Mouse (Mus musculus) embryonic facial prominence, embryonic 14.5 days (tissue): Measurements from ENCODE around the gene Mlx. TPM values are rescaled to one million over a fixed set of nuclear protein-coding genes. Genes with fewer than 3 reads are reported as not detected.

ENCODE experiments used
- ATAC-seq: fragments of 200-750 bp; cut with Nextera tagmentation; 2 replicates; pipeline ENCODE4 v1.8.0; 2017; ENCODE audit warnings: low read depth, moderate number of reproducible peaks, moderate TSS enrichment
- DNase-seq: peaks from one replicate; pipeline ENCODE4 v3.0.0-alpha.2; 2015; ENCODE audit warnings: low spot score
- H3K27ac ChIP-seq: fragments of 300-500 bp; sonication (generic); replicated peaks from 2 replicates; pipeline ENCODE4 v1.5.1; 2014; ENCODE audit warnings: low read depth, mild to moderate bottlenecking, low read length, moderate library complexity
- H3K27me3 ChIP-seq: fragments of 300-500 bp; sonication (generic); replicated peaks from 2 replicates; pipeline ENCODE4 v1.6.1; 2014; ENCODE audit warnings: low read length; ENCODE audit not compliant: control insufficient read depth, insufficient read depth
- H3K36me3 ChIP-seq: fragments of 300-500 bp; sonication (generic); 2 replicates; pipeline ENCODE4 v1.6.1; 2014; ENCODE audit warnings: low read length, mixed read lengths; ENCODE audit not compliant: control insufficient read depth, insufficient read depth
- H3K4me1 ChIP-seq: fragments of 300-500 bp; sonication (generic); 2 replicates; pipeline ENCODE4 v1.6.1; 2014; ENCODE audit warnings: antibody characterized with exemption, low read length; ENCODE audit not compliant: control insufficient read depth, insufficient read depth
- H3K4me2 ChIP-seq: fragments of 300-500 bp; sonication (generic); 2 replicates; pipeline ENCODE4 v1.6.1; 2014; ENCODE audit warnings: low read depth, mild to moderate bottlenecking, low read length, moderate library complexity, mixed read lengths
- H3K4me3 ChIP-seq: fragments of 300-500 bp; sonication (generic); 2 replicates; pipeline ENCODE4 v1.5.1; 2014; ENCODE audit warnings: low read depth, mild to moderate bottlenecking, low read length
- H3K9ac ChIP-seq: fragments of 300-500 bp; sonication (generic); 2 replicates; pipeline ENCODE4 v1.6.1; 2014; ENCODE audit warnings: low read depth, mild to moderate bottlenecking, low read length, moderate library complexity, mixed read lengths
- H3K9me3 ChIP-seq: fragments of 300-500 bp; sonication (generic); 2 replicates; pipeline ENCODE4 v1.6.1; 2016; ENCODE audit warnings: low read length; ENCODE audit not compliant: control insufficient read depth
- WGBS: fragments of 180-500 bp; shearing (Covaris S2); extraction: QIAGEN DNeasy Blood & Tissue Kit; methylation state at CpG from one replicate; pipeline ENCODE4 v1.1.7; 2014; 5-methylcytosine and 5-hydroxymethylcytosine counted together
- polyA plus RNA-seq: library from polyadenylated mRNA; unstranded; fragments of >200 nt; fragmentation: Nextera tagmentation; extraction: Ambion mirVana; gene quantifications from 2 replicates; pipeline ENCODE4 v1.2.1, GENCODE M21; 2014

The Mlx gene
- polyA plus RNA-seq, 1 experiment from 2014 or later: 55.2 TPM

DNA sequence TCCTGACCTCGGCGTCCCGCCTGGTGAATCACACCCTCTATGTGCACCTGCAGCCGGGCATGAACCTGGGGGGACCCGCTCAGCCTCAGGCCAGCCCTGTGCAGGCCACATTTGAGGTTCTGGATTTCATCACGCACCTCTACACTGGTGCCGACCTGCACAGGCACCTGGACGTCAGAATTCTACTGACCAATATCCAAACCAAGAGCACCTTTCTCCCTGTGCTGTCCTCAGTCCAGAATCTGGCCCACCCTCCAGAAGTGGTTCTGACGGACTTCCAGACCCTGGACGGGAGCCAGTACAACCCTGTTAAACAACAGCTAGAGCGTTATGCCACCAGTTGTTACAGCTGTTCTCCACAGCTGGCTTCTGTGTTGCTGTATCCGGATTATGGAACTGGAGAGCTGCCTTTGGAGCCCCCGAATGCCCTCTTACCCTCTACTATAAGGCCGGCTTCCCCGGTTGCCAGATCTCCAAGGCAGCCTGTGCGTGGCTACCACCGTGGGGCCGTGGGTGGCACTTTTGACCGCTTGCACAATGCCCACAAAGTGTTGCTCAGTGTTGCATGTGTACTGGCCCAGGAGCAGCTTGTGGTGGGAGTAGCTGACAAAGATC, 3.9 kb upstream of the Mlx start:
- H3K36me3 ChIP-seq: peaks cover 10% of the 10 kb centered on the region; the same call in 1 of the 2 replicates
- peaks cover 10% of the 10 kb centered on the region for H3K4me1 ChIP-seq
- DNase-seq: no peak
- ATAC-seq: no peak
- no peaks in the 10 kb centered on the region for H3K9me3 ChIP-seq
- 30% methylated on average over 19 of the region's 19 CpGs for WGBS
- peaks cover 35% of the 10 kb centered on the region for H3K27me3 ChIP-seq
- H3K4me2 ChIP-seq: peak overlapping the region; percentile 95
- H3K4me3 ChIP-seq: peak overlapping the region; percentile 88
- peak overlapping the region; percentile 91 for H3K27ac ChIP-seq
- peak overlapping the region; percentile 90 for H3K9ac ChIP-seq

DNA sequence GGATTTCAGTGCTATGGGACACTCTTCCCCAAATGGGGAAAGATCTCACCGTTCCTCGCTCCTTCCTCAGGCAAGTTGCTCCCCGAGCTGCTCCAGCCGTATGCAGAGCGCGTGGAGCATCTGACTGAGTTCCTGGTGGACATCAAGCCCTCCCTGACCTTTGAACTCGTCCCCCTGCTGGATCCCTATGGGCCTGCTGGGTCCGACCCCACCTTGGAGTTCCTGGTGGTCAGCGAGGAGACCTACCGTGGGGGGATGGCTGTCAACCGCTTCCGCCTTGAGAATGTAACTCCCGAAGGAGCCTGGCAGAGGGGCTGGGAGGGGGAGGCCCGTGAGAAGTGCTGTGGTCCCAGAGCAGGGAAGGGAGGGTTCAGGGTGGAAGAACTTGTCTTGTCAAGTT, 2.8 kb upstream of the Mlx start:
- Histone ChIP-seq H3K4me1 (peaks cover 10% of the 10 kb centered on the region), H3K4me3 (no peak overlapping the region), H3K27ac (no peak overlapping the region), H3K36me3 (peaks cover 19% of the 10 kb centered on the region), H3K9ac (no peak overlapping the region), H3K27me3 (peaks cover 25% of the 10 kb centered on the region), H3K4me2 (no peak overlapping the region), H3K9me3 (no peaks in the 10 kb centered on the region)
- DNase-seq (no peak), ATAC-seq (no peak)
- WGBS: 86% methylated on average over 14 of the region's 14 CpGs

DNA sequence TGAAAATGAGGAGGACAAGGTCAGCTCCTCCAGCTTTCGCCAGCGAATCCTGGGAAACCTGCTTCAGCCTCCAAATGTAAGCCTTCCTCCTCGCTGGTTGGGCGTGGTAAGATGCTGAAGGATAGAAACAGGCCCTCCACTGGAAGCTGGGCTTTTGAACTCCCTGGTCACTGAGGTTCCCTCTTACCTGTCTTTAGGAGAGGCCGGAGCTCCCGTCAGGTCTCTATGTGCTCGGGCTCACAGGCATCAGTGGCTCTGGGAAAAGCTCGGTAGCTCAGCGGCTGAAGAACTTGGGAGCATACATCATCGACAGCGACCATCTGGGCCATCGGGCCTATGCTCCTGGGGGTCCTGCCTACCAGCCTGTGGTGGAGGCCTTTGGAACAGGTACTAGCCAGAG, 2.3 kb upstream of the Mlx start:
- Histone ChIP-seq H3K27me3 (peaks cover 19% of the 10 kb centered on the region), H3K36me3 (peaks cover 25% of the 10 kb centered on the region), H3K27ac (no peak overlapping the region), H3K4me2 (no peak overlapping the region), H3K9ac (no peak overlapping the region), H3K4me1 (peaks cover 10% of the 10 kb centered on the region), H3K4me3 (no peak overlapping the region), H3K9me3 (no peaks in the 10 kb centered on the region)
- DNase-seq: no peak
- 91% methylated on average over 12 of the region's 12 CpGs for WGBS
- ATAC-seq: no peak

DNA sequence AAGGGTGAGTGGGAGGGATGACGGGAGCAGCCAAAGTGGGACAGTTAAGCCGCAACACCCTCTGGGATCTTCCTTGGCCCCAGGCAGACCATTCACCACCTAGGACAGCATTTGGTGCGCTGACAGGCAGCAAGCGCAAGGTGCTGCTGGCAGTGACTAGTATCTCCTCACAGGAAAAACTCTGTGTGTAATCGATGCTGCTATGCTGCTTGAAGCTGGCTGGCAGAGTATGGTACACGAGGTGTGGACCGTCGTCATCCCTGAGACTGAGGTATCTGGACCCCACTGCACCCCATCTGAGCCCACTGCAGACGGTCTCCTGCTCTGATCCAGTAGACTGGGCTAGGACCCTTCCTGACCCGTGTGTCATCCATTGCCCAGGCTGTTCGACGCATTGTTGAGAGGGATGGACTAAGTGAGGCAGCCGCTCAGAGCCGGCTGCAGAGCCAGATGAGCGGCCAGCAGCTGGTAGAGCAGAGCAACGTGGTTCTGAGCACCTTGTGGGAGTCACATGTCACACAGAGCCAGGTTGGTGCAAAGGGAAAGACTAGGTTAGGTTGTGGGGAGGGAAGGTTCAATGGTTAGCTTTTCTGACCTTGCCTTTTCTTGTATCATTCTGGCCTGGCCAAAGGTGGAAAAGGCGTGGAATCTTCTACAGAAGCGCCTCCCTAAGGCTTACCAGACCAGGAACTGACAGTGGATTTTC, 1.3 kb upstream of the Mlx start:
- 0 out of 2 replicates have a peak overlapping the region, but pooled peaks have one; percentile 78 for H3K27ac ChIP-seq
- no peak for ATAC-seq
- no peak overlapping the region for H3K4me3 ChIP-seq
- peaks cover 9% of the 10 kb centered on the region for H3K27me3 ChIP-seq
- no peak for DNase-seq
- 92% methylated on average over 18 of the region's 18 CpGs for WGBS
- H3K4me1 ChIP-seq: peaks cover 10% of the 10 kb centered on the region
- peak overlapping the region; percentile 82; the same call in 1 of the 2 replicates for H3K9ac ChIP-seq
- peaks cover 34% of the 10 kb centered on the region for H3K36me3 ChIP-seq
- H3K4me2 ChIP-seq: no peak overlapping the region
- no peaks in the 10 kb centered on the region for H3K9me3 ChIP-seq

DNA sequence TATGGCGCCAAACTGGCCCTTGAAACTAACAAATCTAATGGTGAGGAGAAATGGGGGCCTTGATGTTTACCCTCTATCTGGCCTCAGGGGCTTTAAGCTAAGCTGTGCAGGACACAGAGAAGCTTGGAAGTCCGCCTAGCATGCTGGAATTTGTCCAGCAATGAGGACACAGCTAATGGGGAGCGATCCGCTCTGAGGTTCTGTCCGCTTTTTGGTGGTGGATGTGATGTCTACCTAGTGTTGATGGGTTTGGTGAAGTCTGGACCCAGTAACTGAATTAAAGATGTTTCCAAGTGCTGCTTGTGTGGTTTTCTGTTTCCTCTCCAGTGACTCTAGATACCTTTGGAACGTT, 778 bp upstream of the Mlx start:
- 77% methylated on average over 6 of the region's 6 CpGs for WGBS
- Histone ChIP-seq H3K4me1 (peaks cover 10% of the 10 kb centered on the region), H3K4me3 (0 out of 2 replicates have a peak overlapping the region, but pooled peaks have one; percentile 66), H3K36me3 (peaks cover 40% of the 10 kb centered on the region), H3K27ac (peak overlapping the region; percentile 78), H3K27me3 (peaks cover 4% of the 10 kb centered on the region), H3K9me3 (no peaks in the 10 kb centered on the region), H3K9ac (peak overlapping the region; percentile 82; the same call in 1 of the 2 replicates), H3K4me2 (peak overlapping the region; percentile 86; the same call in 1 of the 2 replicates)
- ATAC-seq: no peak
- no peak for DNase-seq

DNA sequence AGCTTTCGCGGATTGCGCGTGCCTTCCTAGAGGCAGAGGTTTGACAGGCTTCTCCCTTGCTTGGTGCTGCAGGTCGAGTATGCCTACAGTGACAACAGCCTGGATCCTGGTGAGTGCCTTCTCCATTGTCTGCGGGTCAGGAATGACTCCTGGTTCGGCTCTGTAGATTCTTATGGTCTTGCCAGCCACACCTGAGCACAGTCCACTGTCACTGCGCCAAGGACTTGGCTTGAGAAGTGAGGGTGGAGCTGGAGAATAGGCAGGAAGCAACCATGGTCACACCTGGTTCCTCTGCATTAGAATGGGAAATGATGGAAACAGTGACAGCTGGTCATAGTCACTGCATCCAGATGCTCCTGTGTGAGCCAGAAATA, 592 bp downstream of the Mlx start:
- peak overlapping the region; percentile 82 for H3K9ac ChIP-seq
- no peaks in the 10 kb centered on the region for H3K9me3 ChIP-seq
- peaks cover 53% of the 10 kb centered on the region for H3K36me3 ChIP-seq
- H3K4me1 ChIP-seq: peaks cover 10% of the 10 kb centered on the region
- no peak for DNase-seq
- H3K4me2 ChIP-seq: peak overlapping the region; percentile 86
- H3K4me3 ChIP-seq: peak overlapping the region; percentile 66
- no peak for ATAC-seq
- 15% methylated on average over 4 of the region's 8 CpGs for WGBS
- H3K27me3 ChIP-seq: no peaks in the 10 kb centered on the region
- H3K27ac ChIP-seq: peak overlapping the region; percentile 61

DNA sequence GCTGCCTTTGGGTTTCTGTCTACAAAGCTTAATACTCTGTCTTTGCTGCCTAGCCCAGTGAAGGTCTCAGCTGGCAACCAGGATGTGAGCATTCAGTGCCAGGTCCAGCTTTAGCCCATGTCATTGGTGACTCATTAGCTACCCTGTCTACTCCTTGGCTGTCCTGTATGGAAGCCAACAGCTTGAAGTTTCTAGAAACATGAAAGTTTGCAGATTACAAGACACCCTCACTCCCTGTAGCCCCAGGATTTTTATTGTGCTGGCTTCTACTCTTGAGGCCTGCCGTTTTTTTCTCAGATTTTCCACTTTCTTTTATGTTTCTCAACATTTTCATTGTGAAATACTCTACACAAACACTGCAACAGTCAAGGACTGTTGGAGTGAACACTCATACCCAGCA, 2.9 kb downstream of the Mlx start:
- H3K4me2 ChIP-seq: no peak overlapping the region
- H3K27ac ChIP-seq: no peak overlapping the region
- WGBS: 82% methylated on average over 1 of the region's 1 CpGs
- no peak overlapping the region for H3K4me3 ChIP-seq
- peaks cover 3% of the 10 kb centered on the region; the same call in 1 of the 2 replicates for H3K4me1 ChIP-seq
- H3K9me3 ChIP-seq: no peaks in the 10 kb centered on the region
- no peaks in the 10 kb centered on the region for H3K27me3 ChIP-seq
- H3K9ac ChIP-seq: no peak overlapping the region
- no peak for DNase-seq
- peaks cover 65% of the 10 kb centered on the region for H3K36me3 ChIP-seq
- no peak for ATAC-seq

DNA sequence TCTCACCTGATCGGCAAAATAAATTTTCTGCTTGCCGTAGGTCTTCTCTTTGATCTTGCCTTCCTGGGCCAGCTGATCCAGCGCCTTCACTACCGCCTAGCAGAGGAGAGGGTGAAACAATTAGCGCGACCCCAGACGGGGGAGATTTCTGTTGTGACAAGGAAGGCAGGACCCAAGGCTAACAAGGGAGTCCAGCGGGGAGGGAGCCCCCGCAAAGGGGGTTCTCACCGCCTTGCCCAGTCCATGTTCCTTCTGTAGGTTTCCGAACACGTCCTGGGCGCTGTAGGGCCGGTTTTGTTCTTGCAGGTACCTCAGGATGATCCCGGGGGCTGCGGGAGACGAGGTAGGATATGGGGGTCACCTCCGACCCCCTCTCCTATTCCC, 7.8 kb downstream of the Mlx start:
- no peak for DNase-seq
- ATAC-seq: peak; percentile 27
- H3K9me3 ChIP-seq: no peaks in the 10 kb centered on the region
- no peaks in the 10 kb centered on the region for H3K27me3 ChIP-seq
- H3K9ac ChIP-seq: peak overlapping the region; percentile 71
- peak overlapping the region; percentile 66 for H3K4me3 ChIP-seq
- peak overlapping the region; percentile 96 for H3K4me2 ChIP-seq
- 0 out of 2 replicates have a peak overlapping the region, but pooled peaks have one; percentile 33 for H3K27ac ChIP-seq
- no peaks in the 10 kb centered on the region for H3K4me1 ChIP-seq
- peaks cover 72% of the 10 kb centered on the region for H3K36me3 ChIP-seq
- 0% methylated on average over 16 of the region's 18 CpGs for WGBS
